Mouse (Mus musculus) lung, embryonic 14.5 days (tissue): ENCODE measurements at regions not wholly inside any gene's neighbourhood (a gene's known extent, or its start where the extent isn't known, plus 50 kb on each side); places are given as distances from the start of the nearest gene placed in this dataset.

ENCODE experiments used
- ATAC-seq: fragments of 200-750 bp; cut with Nextera tagmentation; 2 replicates; pipeline ENCODE4 v1.8.0; 2017; ENCODE audit warnings: mild to moderate bottlenecking, moderate TSS enrichment, moderate library complexity; ENCODE audit not compliant: insufficient read depth
- DNase-seq: peaks from one replicate; pipeline ENCODE4 v3.0.0-alpha.2; 2015
- H3K27ac ChIP-seq: fragments of 300-500 bp; sonication (generic); 2 replicates; pipeline ENCODE4 v1.5.1; 2014; ENCODE audit warnings: low read depth, mild to moderate bottlenecking, moderate library complexity
- H3K27me3 ChIP-seq: fragments of 300-500 bp; sonication (generic); 2 replicates; pipeline ENCODE4 v1.6.1; 2014; ENCODE audit warnings: low read length, control low read depth; ENCODE audit not compliant: insufficient read depth
- H3K36me3 ChIP-seq: fragments of 300-500 bp; sonication (generic); 2 replicates; pipeline ENCODE4 v1.6.1; 2014; ENCODE audit warnings: control low read depth; ENCODE audit not compliant: insufficient read depth
- H3K4me1 ChIP-seq: fragments of 300-500 bp; sonication (generic); 2 replicates; pipeline ENCODE4 v1.6.1; 2014; ENCODE audit warnings: antibody characterized with exemption, control low read depth; ENCODE audit not compliant: insufficient read depth
- H3K4me2 ChIP-seq: fragments of 300-500 bp; sonication (generic); 2 replicates; pipeline ENCODE4 v1.6.1; 2014; ENCODE audit warnings: mild to moderate bottlenecking
- H3K4me3 ChIP-seq: fragments of 300-500 bp; sonication (generic); 2 replicates; pipeline ENCODE4 v1.5.1; 2014; ENCODE audit warnings: low read depth, low read length
- H3K9ac ChIP-seq: fragments of 300-500 bp; sonication (generic); 2 replicates; pipeline ENCODE4 v1.6.1; 2014
- H3K9me3 ChIP-seq: fragments of 300-500 bp; sonication (generic); 2 replicates; pipeline ENCODE4 v1.6.1; 2016; ENCODE audit warnings: low read depth, low read length, control low read depth
- CTCF ChIP-seq: IDR thresholded peaks from 2 replicates; pipeline ENCODE4 v1.5.1; 2016; ENCODE audit warnings: antibody characterized with exemption, low read depth
- WGBS: fragments of 180-500 bp; shearing (Covaris S2); extraction: QIAGEN DNeasy Blood & Tissue Kit; methylation state at CpG from one replicate; pipeline ENCODE4 v1.1.7; 2014; 5-methylcytosine and 5-hydroxymethylcytosine counted together

GRCm38 (mm10) chr15:36880602-36881001 lies 127.0 kb downstream of the Zfp706 start:
- H3K4me2 ChIP-seq = no peak overlapping the region
- H3K36me3 ChIP-seq = no peaks in the 10 kb centered on the region
- 84% methylated on average over 3 of the region's 3 CpGs for WGBS
- no peak for ATAC-seq
- no peak overlapping the region for H3K9ac ChIP-seq
- H3K4me1 ChIP-seq = peaks cover 27% of the 10 kb centered on the region
- H3K4me3 ChIP-seq = no peak overlapping the region
- H3K27me3 ChIP-seq = no peaks in the 10 kb centered on the region
- peak; percentile 61 for DNase-seq
- H3K9me3 ChIP-seq = no peaks in the 10 kb centered on the region
- no peak for TF ChIP-seq CTCF
- no peak overlapping the region for H3K27ac ChIP-seq

GRCm38 (mm10) chr15:36879587-36879986 lies 128.0 kb downstream of the Zfp706 start:
- ATAC-seq = no peak
- no peak overlapping the region for H3K4me3 ChIP-seq
- no peak overlapping the region for H3K27ac ChIP-seq
- H3K4me2 ChIP-seq = no peak overlapping the region
- DNase-seq = peak; percentile 45
- no peaks in the 10 kb centered on the region for H3K27me3 ChIP-seq
- H3K9ac ChIP-seq = no peak overlapping the region
- H3K4me1 ChIP-seq = peaks cover 28% of the 10 kb centered on the region
- TF ChIP-seq CTCF = no peak
- H3K9me3 ChIP-seq = no peaks in the 10 kb centered on the region
- H3K36me3 ChIP-seq = no peaks in the 10 kb centered on the region
- 82% methylated on average over 7 of the region's 7 CpGs for WGBS

- DNase-seq (no peak), ATAC-seq (no peak)
- Histone ChIP-seq H3K4me2 (no peak overlapping the region), H3K9me3 (no peaks in the 10 kb centered on the region), H3K4me1 (peaks cover 33% of the 10 kb centered on the region), H3K4me3 (no peak overlapping the region), H3K36me3 (no peaks in the 10 kb centered on the region), H3K27me3 (no peaks in the 10 kb centered on the region), H3K27ac (no peak overlapping the region), H3K9ac (no peak overlapping the region)
- 6% methylated on average over 5 of the region's 5 CpGs for WGBS
- no peak for TF ChIP-seq CTCF
Measured at GRCm38 (mm10) chr15:36878960-36879359, 128.6 kb downstream of the Zfp706 start.

GRCm38 (mm10) chr15:36878276-36878675 lies 129.3 kb downstream of the Zfp706 start:
- Histone ChIP-seq H3K4me1 (peaks cover 39% of the 10 kb centered on the region), H3K9ac (no peak overlapping the region), H3K27me3 (no peaks in the 10 kb centered on the region), H3K36me3 (no peaks in the 10 kb centered on the region), H3K9me3 (no peaks in the 10 kb centered on the region), H3K27ac (no peak overlapping the region; the same call in 1 of the 2 replicates), H3K4me3 (no peak overlapping the region), H3K4me2 (no peak overlapping the region)
- no peak for DNase-seq
- ATAC-seq = no peak
- WGBS = 51% methylated on average over 3 of the region's 3 CpGs
- no peak for TF ChIP-seq CTCF

- H3K4me3 ChIP-seq = no peak overlapping the region
- H3K27me3 ChIP-seq = no peaks in the 10 kb centered on the region
- H3K36me3 ChIP-seq = no peaks in the 10 kb centered on the region
- 64% methylated on average over 7 of the region's 7 CpGs for WGBS
- no peak overlapping the region for H3K27ac ChIP-seq
- ATAC-seq (no peak), DNase-seq (peak; percentile 73)
- TF ChIP-seq CTCF = no peak
- H3K4me2 ChIP-seq = no peak overlapping the region
- peaks cover 46% of the 10 kb centered on the region for H3K4me1 ChIP-seq
- H3K9me3 ChIP-seq = no peaks in the 10 kb centered on the region
- no peak overlapping the region for H3K9ac ChIP-seq
Measured at GRCm38 (mm10) chr15:36877501-36877900, 130.1 kb downstream of the Zfp706 start.

GRCm38 (mm10) chr15:36875980-36876778 lies 131.4 kb downstream of the Zfp706 start:
- Histone ChIP-seq H3K4me1 (peaks cover 46% of the 10 kb centered on the region), H3K36me3 (no peaks in the 10 kb centered on the region), H3K27ac (no peak overlapping the region), H3K4me2 (no peak overlapping the region), H3K9me3 (no peaks in the 10 kb centered on the region), H3K9ac (no peak overlapping the region), H3K27me3 (no peaks in the 10 kb centered on the region), H3K4me3 (no peak overlapping the region)
- WGBS = 46% methylated on average over 10 of the region's 10 CpGs
- DNase-seq = peak; percentile 40
- no peak for TF ChIP-seq CTCF
- ATAC-seq = no peak

- no peak overlapping the region for H3K9ac ChIP-seq
- no peak overlapping the region for H3K4me2 ChIP-seq
- TF ChIP-seq CTCF = no peak
- H3K36me3 ChIP-seq = no peaks in the 10 kb centered on the region
- DNase-seq (no peak), ATAC-seq (no peak)
- no peaks in the 10 kb centered on the region for H3K27me3 ChIP-seq
- 72% methylated on average over 4 of the region's 4 CpGs for WGBS
- H3K4me1 ChIP-seq = peaks cover 40% of the 10 kb centered on the region
- no peaks in the 10 kb centered on the region for H3K9me3 ChIP-seq
- H3K4me3 ChIP-seq = no peak overlapping the region
- no peak overlapping the region; the same call in 1 of the 2 replicates for H3K27ac ChIP-seq
Measured at GRCm38 (mm10) chr15:36874555-36874954, 133.0 kb downstream of the Zfp706 start.
